Mouse (Mus musculus) CD4-positive helper T cell, adult 2 months (primary cell): Measurements from ENCODE around the gene 6430548M08Rik.

Source experiments
- DNase-seq: peaks from one replicate; pipeline ENCODE4 v3.0.0-alpha.2; 2012; ENCODE audit warnings: low read depth, missing footprints, low spot score

Gene 6430548M08Rik

GRCm38 (mm10) chr8:120113758-120114255, at the start of gene 6430548M08Rik:
TSS of gene 6430548M08Rik (plus strand) at chr8:120114152.
- peak; percentile 100 for DNase-seq

GRCm38 (mm10) chr8:120065611-120066010, 48.3 kb upstream of the 6430548M08Rik start:
- DNase-seq = no peak

- DNase-seq = no peak
Observed at GRCm38 (mm10) chr8:120066226-120066625, 47.7 kb upstream of the 6430548M08Rik start.

- DNase-seq = peak; percentile 14
Observed at GRCm38 (mm10) chr8:120067936-120068668, 45.9 kb upstream of the 6430548M08Rik start.

GRCm38 (mm10) chr8:120071684-120072083, 42.3 kb upstream of the 6430548M08Rik start:
- DNase-seq = peak; percentile 63

GRCm38 (mm10) chr8:120072259-120072658, 41.7 kb upstream of the 6430548M08Rik start:
- no peak for DNase-seq

GRCm38 (mm10) chr8:120072827-120073226, 41.1 kb upstream of the 6430548M08Rik start:
- no peak for DNase-seq

GRCm38 (mm10) chr8:120074516-120074915, 39.4 kb upstream of the 6430548M08Rik start:
- DNase-seq = no peak

- no peak for DNase-seq
Observed at GRCm38 (mm10) chr8:120075347-120075746, 38.6 kb upstream of the 6430548M08Rik start.

GRCm38 (mm10) chr8:120078080-120078479, 35.9 kb upstream of the 6430548M08Rik start:
- peak; percentile 78 for DNase-seq

- DNase-seq = no peak
Observed at GRCm38 (mm10) chr8:120079361-120079760, 34.6 kb upstream of the 6430548M08Rik start.

- DNase-seq = no peak
Observed at GRCm38 (mm10) chr8:120083261-120083660, 30.7 kb upstream of the 6430548M08Rik start.

- no peak for DNase-seq
Observed at GRCm38 (mm10) chr8:120084783-120085182, 29.2 kb upstream of the 6430548M08Rik start.

- DNase-seq = no peak
Observed at GRCm38 (mm10) chr8:120089511-120089910, 24.4 kb upstream of the 6430548M08Rik start.

- DNase-seq = no peak
Observed at GRCm38 (mm10) chr8:120091032-120091431, 22.9 kb upstream of the 6430548M08Rik start.

GRCm38 (mm10) chr8:120093103-120093502, 20.8 kb upstream of the 6430548M08Rik start:
- no peak for DNase-seq

- no peak for DNase-seq
Observed at GRCm38 (mm10) chr8:120094801-120095200, 19.2 kb upstream of the 6430548M08Rik start.

GRCm38 (mm10) chr8:120096486-120096885, 17.5 kb upstream of the 6430548M08Rik start:
- DNase-seq = no peak

- no peak for DNase-seq
Observed at GRCm38 (mm10) chr8:120100388-120101067, 13.4 kb upstream of the 6430548M08Rik start.

GRCm38 (mm10) chr8:120101068-120101972, 12.6 kb upstream of the 6430548M08Rik start, which contains the start of gene Zdhhc7:
TSS of gene Zdhhc7 (minus strand) at chr8:120101482.
- DNase-seq = peak; percentile 84

- no peak for DNase-seq
Observed at GRCm38 (mm10) chr8:120103916-120104315, 10.0 kb upstream of the 6430548M08Rik start.
